Mouse (Mus musculus) layer of hippocampus, adult 18-20 months (tissue): ENCODE results near the gene Os9. TPM values are rescaled to one million over a fixed set of nuclear protein-coding genes. Genes with fewer than 3 reads are reported as not detected.

Experiments used
- DNase-seq, 2 experiments: peaks; one replicate each; pipeline ENCODE4 v3.0.0; 2022; ENCODE audit warnings: low spot score in 2 of 2
- total RNA-seq, 2 experiments: library from RNA; stranded (reverse); gene quantifications; 2 replicates each; pipeline ENCODE4 v1.2.3; 2021

Gene Os9
- total RNA-seq, 2 experiments from 2014 or later = 105 to 107 TPM

- no peak for DNase-seq
These were observed 1.7 kb downstream of the Os9 start for GRCm38 (mm10) chr10:127119229-127119628.

DNA sequence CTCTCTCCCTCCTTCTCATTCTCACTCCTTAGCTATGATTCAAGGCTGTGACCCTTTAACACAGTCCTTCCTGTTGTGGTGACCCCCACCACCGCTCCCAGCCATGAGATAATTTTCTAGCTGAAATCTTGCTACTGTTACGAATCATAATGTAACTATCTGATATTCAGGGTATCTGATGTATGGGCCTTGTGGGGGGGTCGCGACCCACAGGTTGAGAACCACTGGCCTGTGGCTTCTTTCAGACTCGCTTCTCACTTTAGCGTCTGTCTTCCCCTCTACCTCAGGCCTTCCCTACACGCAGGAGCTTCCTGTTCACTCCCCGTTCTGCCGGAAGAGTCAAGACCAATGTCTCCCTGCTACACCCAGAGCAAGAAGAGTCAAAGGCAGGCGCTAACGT lies 2.5 kb downstream of the Os9 start:
- DNase-seq = no peak

GRCm38 (mm10) chr10:127115068-127115467 lies 5.9 kb downstream of the Os9 start:
- DNase-seq = no peak

GRCm38 (mm10) chr10:127114408-127114807 lies 6.5 kb downstream of the Os9 start:
- no peak for DNase-seq

DNA sequence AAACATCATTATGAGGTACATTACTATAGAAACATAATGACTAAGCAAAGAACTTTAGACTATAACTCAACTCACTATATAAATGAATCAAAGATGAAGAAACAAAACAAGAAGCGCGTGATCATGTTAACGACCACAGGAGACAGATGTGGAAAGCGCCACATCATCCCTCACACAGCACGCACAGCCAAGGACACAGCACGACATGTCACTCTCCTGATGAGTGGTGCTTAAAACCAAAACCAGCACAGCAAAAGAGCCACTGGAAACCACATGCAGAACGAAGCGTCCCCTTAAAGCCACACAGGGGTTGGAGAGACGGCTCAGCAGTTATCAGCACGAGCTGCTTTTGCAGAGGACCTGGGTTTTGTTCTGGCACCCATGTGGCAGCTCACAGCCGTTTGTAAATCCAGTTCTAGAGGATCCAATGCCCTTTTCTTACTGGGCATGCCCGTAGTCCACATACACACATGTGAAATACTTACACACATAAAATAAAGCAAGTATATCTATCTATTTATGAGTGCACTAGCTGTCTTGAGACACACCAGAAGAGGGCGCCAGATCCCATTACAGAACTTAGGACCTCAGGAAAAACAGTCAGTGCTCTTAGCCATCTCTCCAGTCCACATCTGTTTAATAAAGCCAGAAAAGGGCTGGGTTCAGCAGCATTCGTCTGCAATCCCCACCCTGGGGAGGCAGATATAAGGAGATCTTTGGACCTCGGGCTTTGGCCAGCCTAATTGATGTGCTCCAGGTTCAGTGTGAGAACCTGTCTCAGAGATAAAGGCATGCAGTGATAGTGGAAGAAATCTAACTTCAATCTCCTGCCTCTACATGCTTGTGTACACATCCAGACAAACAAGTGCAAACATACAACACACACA lies 9.7 kb downstream of the Os9 start:
- DNase-seq = no peak

GRCm38 (mm10) chr10:127108262-127108583 lies 12.7 kb downstream of the Os9 start:
- DNase-seq = no peak

DNA sequence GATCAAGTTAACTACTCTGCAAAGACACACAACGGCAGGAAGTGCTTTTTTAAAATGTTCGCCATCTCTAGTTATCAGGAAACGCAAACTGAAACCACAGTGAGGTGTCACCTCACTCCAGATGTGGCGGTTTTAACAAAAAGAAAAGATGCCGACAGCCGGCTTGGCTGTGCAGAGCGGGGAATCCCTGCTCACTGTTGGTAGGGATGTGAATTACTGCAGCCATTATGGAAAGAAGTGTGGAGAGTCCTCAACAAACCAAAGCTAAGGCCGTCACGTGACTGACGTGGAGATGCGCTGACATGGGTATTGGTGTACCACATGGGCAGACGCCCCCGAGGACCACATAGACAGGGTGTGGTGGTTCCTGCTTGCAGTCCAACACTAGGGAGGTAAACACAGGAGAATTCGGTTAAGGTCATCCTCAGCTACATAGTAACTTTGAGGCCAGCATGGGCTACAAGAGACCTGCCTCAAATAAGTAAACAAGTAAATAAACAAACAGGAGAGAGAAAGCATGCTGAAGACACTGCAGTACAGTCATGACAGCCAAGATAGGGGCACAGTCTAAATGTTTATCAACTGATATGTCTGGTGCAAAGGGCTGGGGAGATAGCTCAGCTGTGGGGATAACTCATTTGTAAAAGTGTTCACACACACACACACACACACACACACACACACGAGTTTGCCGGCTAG lies 13.2 kb downstream of the Os9 start:
- no peak for DNase-seq

GRCm38 (mm10) chr10:127103631-127104030 lies 17.3 kb downstream of the Os9 start:
- DNase-seq = no peak

- DNase-seq = no peak
These were observed 19.8 kb downstream of the Os9 start for GRCm38 (mm10) chr10:127101151-127101550.

DNA sequence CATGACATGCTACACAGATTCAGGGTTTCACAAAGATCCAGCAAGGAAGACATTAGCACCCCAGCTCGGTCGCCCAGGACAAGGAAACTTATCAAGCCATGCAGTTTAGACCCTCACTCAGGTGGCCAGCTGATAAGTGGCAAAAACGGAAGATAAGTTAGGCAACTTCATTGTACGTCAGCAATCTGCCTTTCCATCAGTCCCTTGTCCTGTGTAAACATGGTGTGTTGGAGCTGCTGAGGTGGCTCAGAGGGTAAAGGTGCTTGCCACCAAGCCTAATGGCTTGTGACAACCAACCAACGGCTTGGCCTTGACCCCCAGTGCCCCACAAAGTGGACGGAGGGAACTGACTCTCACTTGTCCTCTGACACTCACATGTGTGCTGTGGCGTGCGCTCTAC lies 20.5 kb downstream of the Os9 start:
- no peak for DNase-seq

GRCm38 (mm10) chr10:127099868-127100267 lies 21.1 kb downstream of the Os9 start:
- no peak for DNase-seq

DNA sequence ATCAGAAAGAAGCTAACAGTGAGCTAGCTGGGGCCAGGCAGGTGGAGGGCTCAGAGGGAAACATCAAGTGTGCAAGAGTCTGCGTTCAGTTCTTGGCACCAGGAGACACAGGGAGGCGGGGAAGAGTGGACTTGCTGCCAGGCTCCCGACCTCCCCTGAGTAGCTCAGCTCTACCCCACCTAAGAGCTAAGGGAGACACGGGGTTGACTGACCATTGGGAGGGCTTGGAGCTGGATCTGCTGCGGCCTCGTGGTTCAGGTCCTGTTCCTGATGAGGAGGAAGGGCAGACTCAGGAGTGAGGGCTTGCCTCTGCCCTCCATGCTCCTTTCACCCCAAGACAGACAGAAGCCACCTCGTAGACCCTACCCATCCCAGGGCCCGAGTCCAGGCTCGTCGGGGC lies 21.7 kb downstream of the Os9 start:
- no peak for DNase-seq

DNA sequence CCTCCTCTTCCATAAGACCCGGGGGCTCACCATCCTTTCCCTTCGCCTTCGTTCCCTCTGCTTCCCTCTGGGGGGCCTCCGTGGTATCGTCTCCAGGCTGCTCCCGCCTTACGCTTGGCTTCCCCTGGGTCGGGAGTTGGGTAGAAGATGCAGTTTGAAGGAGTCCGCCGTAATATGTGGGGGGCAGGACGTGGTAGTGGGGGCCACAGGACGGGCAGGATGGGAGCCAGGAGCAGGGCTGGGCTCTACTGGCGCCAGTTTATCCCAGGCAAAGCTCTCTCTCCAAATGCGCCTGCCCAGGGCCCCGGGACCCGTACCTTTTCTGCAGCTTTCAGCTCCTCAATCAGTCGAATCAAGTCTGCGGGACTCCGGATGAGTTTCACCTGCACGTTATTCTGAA lies 22.4 kb downstream of the Os9 start:
- DNase-seq = no peak

DNA sequence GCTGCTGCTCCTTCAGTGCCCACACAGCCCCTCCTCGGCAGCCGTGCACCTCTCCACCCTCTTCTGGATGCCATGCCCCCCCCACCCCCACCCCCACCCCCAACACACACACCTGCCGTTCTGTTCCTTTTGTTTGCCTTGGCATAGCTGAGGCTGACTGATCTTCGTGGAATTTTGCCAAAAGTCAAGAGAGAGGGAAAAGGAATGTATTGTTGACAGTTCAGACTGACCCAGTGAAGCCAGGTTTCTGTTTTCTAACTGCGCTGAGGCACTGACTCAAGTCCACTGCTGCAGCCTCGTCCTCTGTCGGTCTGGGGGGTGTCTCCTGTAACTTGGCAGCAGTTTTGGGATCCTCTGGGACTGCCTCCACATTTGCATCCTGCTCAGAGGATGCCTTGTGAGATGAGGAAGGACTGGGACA lies 26.5 kb downstream of the Os9 start:
- peak in 1 of 2 experiments; percentile 44 for DNase-seq

- DNase-seq = no peak
These were observed 28.2 kb downstream of the Os9 start for GRCm38 (mm10) chr10:127092742-127093141.

DNA sequence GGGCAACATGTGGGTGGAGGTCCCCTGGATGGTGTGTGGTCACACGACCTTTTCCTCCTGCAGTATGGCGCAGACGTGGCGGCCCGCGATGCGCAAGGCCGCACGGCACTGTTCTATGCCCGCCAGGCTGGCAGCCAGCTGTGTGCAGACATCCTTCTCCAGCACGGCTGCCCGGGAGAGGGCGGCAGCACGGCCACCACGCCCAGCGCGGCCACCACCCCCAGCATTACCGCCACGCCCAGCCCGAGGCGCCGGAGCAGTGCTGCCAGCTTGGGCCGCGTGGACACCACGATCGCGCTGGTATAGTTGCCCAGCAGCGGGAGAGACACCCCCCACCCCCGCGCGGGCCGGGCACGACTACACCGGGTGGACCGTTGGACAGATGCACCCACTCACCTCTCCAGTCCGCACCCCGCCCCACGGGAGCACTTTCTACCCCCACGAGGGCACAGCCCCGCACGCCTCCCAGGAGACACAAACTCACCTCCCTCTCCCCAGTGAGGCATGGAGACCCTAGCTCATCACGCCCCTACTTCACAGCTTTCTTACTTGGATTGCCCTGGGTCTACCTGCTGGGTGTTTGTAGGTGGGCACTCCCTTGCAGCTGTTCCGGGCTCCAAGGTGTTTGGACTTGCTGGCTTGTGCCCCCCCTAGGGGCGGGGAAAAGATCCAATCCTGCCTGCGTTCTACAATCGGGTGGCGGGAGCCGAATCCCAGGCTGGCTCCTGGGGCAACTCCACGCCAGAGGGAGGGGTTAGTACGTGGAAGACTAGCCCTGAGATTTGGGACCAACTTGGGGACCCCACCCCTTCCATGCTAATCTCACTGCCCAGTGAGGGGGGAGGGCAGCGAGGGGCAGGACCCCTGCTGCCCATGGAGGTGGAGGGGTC lies 29.2 kb downstream of the Os9 start:
- no peak for DNase-seq

DNA sequence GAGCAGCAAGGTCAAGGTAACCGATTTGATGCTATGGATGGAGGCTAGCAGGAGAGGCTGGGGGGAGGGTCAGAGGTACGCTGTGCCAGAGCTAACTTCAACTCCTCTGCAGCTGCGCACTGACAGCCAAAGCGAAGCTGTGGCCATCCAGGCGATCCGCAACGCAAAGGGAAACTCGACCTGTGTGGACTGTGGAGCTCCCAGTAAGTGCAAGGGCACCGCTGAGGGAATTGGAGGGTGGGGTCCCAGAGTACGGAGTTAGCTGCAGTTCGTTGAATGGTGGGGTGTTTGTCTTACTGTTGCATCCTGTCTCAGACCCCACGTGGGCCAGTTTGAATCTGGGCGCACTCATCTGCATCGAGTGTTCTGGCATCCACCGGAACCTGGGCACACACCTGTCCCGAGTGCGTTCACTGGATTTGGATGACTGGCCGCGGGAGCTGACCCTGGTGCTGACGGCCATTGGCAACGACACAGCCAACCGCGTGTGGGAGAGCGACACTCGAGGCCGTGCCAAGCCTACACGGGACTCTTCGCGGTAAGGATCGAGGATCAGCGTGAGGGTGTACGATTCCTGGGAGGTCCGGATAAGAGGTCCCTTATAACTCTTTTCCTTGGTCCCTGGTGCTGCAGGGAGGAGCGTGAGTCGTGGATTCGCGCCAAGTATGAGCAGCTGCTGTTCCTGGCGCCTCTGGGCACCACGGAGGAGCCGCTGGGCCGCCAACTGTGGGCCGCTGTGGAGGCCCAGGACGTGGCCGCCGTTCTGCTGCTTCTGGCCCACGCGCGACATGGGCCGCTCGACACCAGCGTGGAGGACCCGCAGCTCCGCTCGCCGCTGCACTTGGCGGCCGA lies 30.1 kb downstream of the Os9 start:
- DNase-seq = no peak

GRCm38 (mm10) chr10:127085633-127086032 lies 35.3 kb downstream of the Os9 start:
- DNase-seq = no peak

DNA sequence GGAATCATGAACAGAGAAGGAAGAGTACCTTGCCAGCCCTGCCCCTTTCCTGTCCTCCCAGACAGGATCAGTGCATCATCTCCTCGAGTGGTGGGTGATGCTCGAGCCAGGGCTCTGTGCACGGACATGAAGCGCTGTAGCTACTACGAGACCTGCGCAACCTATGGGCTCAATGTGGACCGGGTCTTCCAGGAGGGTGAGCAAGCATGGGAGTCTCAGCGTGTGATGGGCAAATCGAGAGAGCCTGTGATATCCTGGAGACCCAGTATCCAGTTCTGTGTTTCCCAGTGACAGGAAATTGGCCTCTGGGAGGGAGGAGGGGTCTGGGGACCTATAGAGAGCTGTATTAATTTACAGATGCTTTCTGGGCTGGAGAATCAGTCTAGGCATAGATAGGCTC lies 35.9 kb downstream of the Os9 start:
- DNase-seq = no peak

- DNase-seq = no peak
These were observed 37.0 kb downstream of the Os9 start for GRCm38 (mm10) chr10:127083915-127084306.
